Mouse (Mus musculus) spleen, adult 2 months (tissue): ENCODE measurements around the gene Tprkb.

Source experiments
- CTCF ChIP-seq: fragments of 200-500 bp; IDR thresholded peaks from 2 replicates; pipeline ENCODE4 v1.5.1; 2011; ENCODE audit warnings: mild to moderate bottlenecking, inconsistent platforms; ENCODE audit not compliant: insufficient read depth, insufficient read length, insufficient replicate concordance; ENCODE audit errors: extremely low read depth
- POLR2A ChIP-seq: fragments of 200-500 bp; IDR thresholded peaks from 2 replicates; pipeline ENCODE4 v1.6.1; 2011; ENCODE audit warnings: low read depth, low read length, inconsistent platforms

DNA sequence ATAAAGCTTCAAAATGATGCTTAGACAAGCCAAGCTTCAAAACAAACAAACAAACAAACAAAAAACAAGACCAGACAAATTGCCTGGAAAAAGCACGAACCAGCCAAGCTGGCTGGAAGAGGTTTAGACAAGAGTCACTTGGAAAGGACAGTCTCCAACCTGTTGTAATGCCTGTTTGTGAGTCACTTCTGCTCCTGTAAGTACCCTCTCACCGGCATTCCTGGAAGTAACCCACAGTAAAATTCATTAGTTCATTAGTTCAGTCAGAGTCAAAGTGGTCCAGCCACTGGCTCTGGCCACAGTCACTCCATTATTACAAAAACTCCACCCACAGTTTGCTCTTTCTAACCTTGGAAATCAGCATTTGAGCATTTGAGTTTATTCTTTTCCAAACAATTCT, 47.8 kb upstream of the Tprkb start:
- TF ChIP-seq CTCF (no peak), POLR2A (no peak)
